Comparison of ENCODE assay signal across 21 mouse cellular contexts in genomic region chr5:99859637-99860433, GRCm38 (mm10). TPM values are rescaled to one million over a fixed set of nuclear protein-coding genes. Genes with fewer than 3 reads are reported as not detected.
"Had no signal": no experiment of that assay in that cellular context is flagged by ENCODE, and none has a peak within 500 bp of the region (broad histone marks: within the 10 kb centered on the region; RNA-seq: fewer than 3 reads in every experiment).

No protein-coding gene starts in this region.

- H3K9me3 ChIP-seq: limb, embryonic 10.5 days; limb, embryonic 13.5 days; midbrain, embryonic 12.5 days had no signal

- H3K36me3 ChIP-seq: limb, embryonic 10.5 days; limb, embryonic 13.5 days; midbrain, embryonic 12.5 days had no signal

- DNase-seq: kidney, adult 18-20 months; kidney, postnatal 14 days; kidney, postnatal 4 days; liver; liver, postnatal 0 days; lung, embryonic 14.5 days; thymus, postnatal 25 days had no signal

- H3K4me3 ChIP-seq: limb, embryonic 10.5 days; limb, embryonic 13.5 days; midbrain, embryonic 12.5 days had no signal

- ATAC-seq: hindbrain, embryonic 16.5 days; liver, postnatal 0 days; lung, postnatal 0 days; midbrain, embryonic 16.5 days had no signal

- H3K27me3 ChIP-seq: limb, embryonic 13.5 days had no signal

- H3K9ac ChIP-seq: limb, embryonic 13.5 days; liver, embryonic 14.5 days; liver, postnatal 0 days; lung, embryonic 14.5 days; midbrain, embryonic 12.5 days had no signal

- H3K27ac ChIP-seq: limb, embryonic 10.5 days; limb, embryonic 13.5 days; liver, embryonic 14.5 days; macrophage; midbrain, embryonic 12.5 days had no signal

- H3K4me2 ChIP-seq: limb, embryonic 13.5 days; lung, embryonic 14.5 days; midbrain, embryonic 12.5 days had no signal

RNA-seq across cellular contexts. Expression of gene Vamp9, which starts 46.2 kb away (rescaled TPM):
- total RNA-seq: layer of hippocampus, postnatal 14 days; megakaryocyte, adult 5-6 weeks had no signal
- polyA plus RNA-seq: limb, embryonic 10.5 days; liver, embryonic 14.5 days; liver, postnatal 0 days; lung, postnatal 0 days; macrophage; neural tube, embryonic 11.5 days; small intestine, adult 2 months; spleen, adult 2 months; stomach, embryonic 16.5 days had no signal
